8 mouse cellular contexts compared by ENCODE assay signal in genomic region chr2:25195211-25196156, GRCm38 (mm10). TPM values are rescaled to one million over a fixed set of nuclear protein-coding genes. Genes with fewer than 3 reads are reported as not detected.
DNase-seq lines count a peak whose midpoint lies in the region; ATAC-seq and TF ChIP-seq lines count a peak whose summit lies in the region.

No protein-coding gene starts in this region.

- no peak overlapping the region for H3K27ac ChIP-seq in embryonic facial prominence, embryonic 14.5 days (replicated peaks; ENCODE audit: low read depth, low read length)
- no peak overlapping the region for H3K27ac ChIP-seq in hindbrain, embryonic 14.5 days
- H3K27ac ChIP-seq in liver, adult 2 months (replicated peaks; ENCODE audit: insufficient read depth, low read depth, low read length), result peak overlapping the region; percentile 62

- H3K9me3 ChIP-seq in embryonic facial prominence, embryonic 14.5 days (ENCODE audit: control insufficient read depth, low read length), result no peaks in the 10 kb centered on the region
- H3K9me3 ChIP-seq in hindbrain, embryonic 14.5 days (ENCODE audit: control insufficient read depth, low read length), result no peaks in the 10 kb centered on the region

- TF ChIP-seq POLR2A in liver, adult 2 months (IDR thresholded peaks at IDR 0.05; ENCODE audit: extremely low read depth, insufficient read depth, low read length), result no peak

- H3K4me3 ChIP-seq in embryonic facial prominence, embryonic 14.5 days (ENCODE audit: low read depth, low read length), result peak overlapping the region; percentile 28
- H3K4me3 ChIP-seq in hindbrain, embryonic 14.5 days (replicated peaks; ENCODE audit: low read length), result no peak overlapping the region; the same call in 1 of the 2 replicates
- H3K4me3 ChIP-seq in liver, adult 2 months (ENCODE audit: insufficient read depth, low read depth, low read length), result peak overlapping the region; percentile 55

- peaks cover 28% of the 10 kb centered on the region for H3K27me3 ChIP-seq in embryonic facial prominence, embryonic 14.5 days (replicated peaks; ENCODE audit: control insufficient read depth, insufficient read depth, low read length)
- peaks cover 25% of the 10 kb centered on the region for H3K27me3 ChIP-seq in hindbrain, embryonic 14.5 days (ENCODE audit: control insufficient read depth, insufficient read depth, low read length)
- no peaks in the 10 kb centered on the region for H3K27me3 ChIP-seq in liver, adult 2 months (ENCODE audit: control insufficient read depth, insufficient read depth, low read length)

- H3K79me2 ChIP-seq in liver, adult 2 months (ENCODE audit: control insufficient read depth, insufficient read depth, low read length), result no peaks in the 10 kb centered on the region

- DNase-seq in ovary, adult 18-20 months (ENCODE audit: low spot score), result peak; percentile 46
- no peak for DNase-seq in ovary, postnatal 14 days (ENCODE audit: low spot score)
- no peak for DNase-seq in embryonic facial prominence, embryonic 14.5 days (ENCODE audit: low spot score)
- DNase-seq in hindbrain, embryonic 14.5 days (ENCODE audit: low spot score), result no peak
- peak; percentile 40 for DNase-seq in liver, adult 2 months (ENCODE audit: extremely low read depth, low read depth, low spot score)
- DNase-seq in natural killer cell, adult 2 months (ENCODE audit: low spot score in 2 of 2), result peak; percentile 76 to 87
- no peak for DNase-seq in right cerebral cortex, postnatal 36 days (ENCODE audit: low spot score in 2 of 2)
- no peak for DNase-seq in cerebellum, adult 8-10 months

- TF ChIP-seq CTCF in liver, adult 2 months (IDR thresholded peaks at IDR 0.05; ENCODE audit: low read depth, low read length), result no peak

- ATAC-seq in embryonic facial prominence, embryonic 14.5 days (ENCODE audit: low read depth), result no peak
- no peak for ATAC-seq in hindbrain, embryonic 14.5 days (ENCODE audit: low FRiP score)

- H3K36me3 ChIP-seq in embryonic facial prominence, embryonic 14.5 days (ENCODE audit: control insufficient read depth, insufficient read depth, low read length), result peaks cover 25% of the 10 kb centered on the region
- peaks cover 26% of the 10 kb centered on the region for H3K36me3 ChIP-seq in hindbrain, embryonic 14.5 days (replicated peaks; ENCODE audit: control insufficient read depth, insufficient read depth)
- peaks cover 5% of the 10 kb centered on the region; the same call in 1 of the 2 replicates for H3K36me3 ChIP-seq in liver, adult 2 months (ENCODE audit: control insufficient read depth, insufficient read depth, low read length)

- peak overlapping the region; percentile 46 for H3K9ac ChIP-seq in embryonic facial prominence, embryonic 14.5 days (ENCODE audit: low read depth, low read length)
- H3K9ac ChIP-seq in hindbrain, embryonic 14.5 days, result no peak overlapping the region
- H3K9ac ChIP-seq in liver, adult 2 months (ENCODE audit: low read depth, low read length), result peak overlapping the region; percentile 51

- peak overlapping the region; percentile 51 for H3K4me2 ChIP-seq in embryonic facial prominence, embryonic 14.5 days (ENCODE audit: low read depth, low read length)
- peak overlapping the region; percentile 25 for H3K4me2 ChIP-seq in hindbrain, embryonic 14.5 days (replicated peaks)

- 21% methylated on average over 55 of the region's 55 CpGs for WGBS in embryonic facial prominence, embryonic 14.5 days
- WGBS in hindbrain, embryonic 14.5 days, result 22% methylated on average over 55 of the region's 55 CpGs
- WGBS in liver, adult 2 months, result 21% methylated on average over 55 of the region's 55 CpGs

- no peaks in the 10 kb centered on the region; the same call in 1 of the 2 replicates for H3K4me1 ChIP-seq in embryonic facial prominence, embryonic 14.5 days (ENCODE audit: control insufficient read depth, insufficient read depth, low read length)
- no peaks in the 10 kb centered on the region for H3K4me1 ChIP-seq in hindbrain, embryonic 14.5 days (replicated peaks; ENCODE audit: control insufficient read depth, insufficient read depth, low read length)
- H3K4me1 ChIP-seq in liver, adult 2 months (ENCODE audit: control insufficient read depth, insufficient read depth, low read length), result peaks cover 5% of the 10 kb centered on the region; the same call in 1 of the 2 replicates

RNA-seq across cellular contexts. Expression of gene Tor4a, which starts 1.2 kb away (rescaled TPM):
- polyA plus RNA-seq in embryonic facial prominence, embryonic 14.5 days (2014; fragmentation: Nextera tagmentation; extraction: Ambion mirVana), result 7.5 and 7.8 TPM in 2 replicates
- polyA plus RNA-seq in hindbrain, embryonic 14.5 days (2014; fragmentation: Nextera tagmentation; extraction: Ambion mirVana), result 2.0 and 2.2 TPM in 2 replicates
- total RNA-seq in liver, adult 2 months (2014; rRNA removed), result 4.6 TPM in 2 replicates
- polyA plus RNA-seq in liver, adult 2 months (2012; rRNA removed), result 4.3 and 7.0 TPM in 2 replicates

RNA-seq across cellular contexts. Expression of gene Nrarp, which starts 14.9 kb away (rescaled TPM):
- 16.5 and 20.9 TPM in 2 replicates for polyA plus RNA-seq in embryonic facial prominence, embryonic 14.5 days (2014; fragmentation: Nextera tagmentation; extraction: Ambion mirVana)
- polyA plus RNA-seq in hindbrain, embryonic 14.5 days (2014; fragmentation: Nextera tagmentation; extraction: Ambion mirVana), result 15.6 and 19.9 TPM in 2 replicates
- total RNA-seq in liver, adult 2 months (2014; rRNA removed), result 0.74 and 2.1 TPM in 2 replicates
- polyA plus RNA-seq in liver, adult 2 months (2012; rRNA removed), result 1.5 and 1.6 TPM in 2 replicates

RNA-seq across cellular contexts. Expression of gene Nelfb, which starts 15.8 kb away (rescaled TPM):
- 76.8 and 94.4 TPM in 2 replicates for polyA plus RNA-seq in embryonic facial prominence, embryonic 14.5 days (2014; fragmentation: Nextera tagmentation; extraction: Ambion mirVana)
- 88.0 and 91.6 TPM in 2 replicates for polyA plus RNA-seq in hindbrain, embryonic 14.5 days (2014; fragmentation: Nextera tagmentation; extraction: Ambion mirVana)
- total RNA-seq in liver, adult 2 months (2014; rRNA removed), result 18.4 and 19.1 TPM in 2 replicates
- polyA plus RNA-seq in liver, adult 2 months (2012; rRNA removed), result 22.4 and 27.5 TPM in 2 replicates

RNA-seq across cellular contexts. Expression of gene Stpg3, which starts 19.0 kb away (rescaled TPM):
- not detected in 2 replicates for polyA plus RNA-seq in embryonic facial prominence, embryonic 14.5 days (2014; fragmentation: Nextera tagmentation; extraction: Ambion mirVana)
- not detected in 2 replicates for polyA plus RNA-seq in hindbrain, embryonic 14.5 days (2014; fragmentation: Nextera tagmentation; extraction: Ambion mirVana)
- not detected in 2 replicates for total RNA-seq in liver, adult 2 months (2014; rRNA removed)
- polyA plus RNA-seq in liver, adult 2 months (2012; rRNA removed), result not detected in 2 replicates

RNA-seq across cellular contexts. Expression of gene Fam166a, which starts 23.1 kb away (rescaled TPM):
- not detected in 2 replicates for polyA plus RNA-seq in embryonic facial prominence, embryonic 14.5 days (2014; fragmentation: Nextera tagmentation; extraction: Ambion mirVana)
- not detected in 2 replicates for polyA plus RNA-seq in hindbrain, embryonic 14.5 days (2014; fragmentation: Nextera tagmentation; extraction: Ambion mirVana)
- not detected in 2 replicates for total RNA-seq in liver, adult 2 months (2014; rRNA removed)
- 0.07 TPM in 1 of 2 replicates, not detected in the other for polyA plus RNA-seq in liver, adult 2 months (2012; rRNA removed)

Comparison
In these comparisons a context has a peak if more than half of its experiments do, and no peak if none do; other contexts are left out.
1. DNase-seq: peak in ovary, adult 18-20 months (single experiment), liver, adult 2 months (single experiment) and natural killer cell, adult 2 months (2 of 2); none in ovary, postnatal 14 days (single experiment), embryonic facial prominence, embryonic 14.5 days (single experiment), hindbrain, embryonic 14.5 days (single experiment), right cerebral cortex, postnatal 36 days (0 of 2) and cerebellum, adult 8-10 months (single experiment).